Mouse (Mus musculus): ENCODE data around the gene Jdp2. TPM values are rescaled to one million over a fixed set of nuclear protein-coding genes. Genes with fewer than 3 reads are reported as not detected.
"Not testable (repeated sequence)": the region's sequence is repeated elsewhere in the genome, so short reads cannot be mapped to it uniquely, and the experiment has no call there.

The Jdp2 gene
- polyA plus RNA-seq, 1 experiment from 2014 or later, result 1.1 TPM

DNA sequence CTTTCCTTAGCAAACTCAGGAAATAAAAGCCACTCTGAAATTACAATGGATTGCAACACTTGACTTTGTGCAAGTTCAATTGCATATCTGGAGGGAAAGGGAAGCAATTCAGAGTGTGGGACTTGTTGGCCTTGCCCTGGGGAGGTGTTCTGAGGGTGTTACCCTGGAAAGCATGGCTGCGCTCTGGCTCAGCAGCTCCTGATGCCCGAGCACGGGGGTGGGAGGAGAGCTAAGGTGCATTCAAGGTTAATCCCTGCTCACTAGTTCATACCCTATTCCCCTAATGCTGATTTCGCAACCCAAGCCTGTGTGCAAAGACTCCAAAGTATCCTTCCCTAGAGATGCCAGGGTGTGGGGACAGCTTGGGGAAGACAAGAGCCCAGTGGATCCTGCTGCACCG lies 44.9 kb downstream of the Jdp2 start:
- no peak overlapping the region for H3K4me2 ChIP-seq (replicated peaks)
- H3K9me3 ChIP-seq (replicated peaks), result no peaks in the 10 kb centered on the region
- no peak overlapping the region for H3K27ac ChIP-seq
- no peak overlapping the region for H3K9ac ChIP-seq
- no peak for ATAC-seq (ENCODE audit: low FRiP score)
- peaks cover 3% of the 10 kb centered on the region; the same call in 1 of the 2 replicates for H3K4me1 ChIP-seq
- no peak overlapping the region for H3K4me3 ChIP-seq
- peaks cover 5% of the 10 kb centered on the region for H3K36me3 ChIP-seq
- no peaks in the 10 kb centered on the region for H3K27me3 ChIP-seq
- 86% methylated on average over 5 of the region's 5 CpGs for WGBS

- Histone ChIP-seq H3K4me1 (no peaks in the 10 kb centered on the region; the same call in 1 of the 2 replicates), H3K4me2 (replicated peaks) (no peak overlapping the region), H3K4me3 (no peak overlapping the region), H3K9ac (no peak overlapping the region), H3K9me3 (replicated peaks) (0 out of 2 replicates have a peak, but pooled peaks cover 2% of the 10 kb centered on the region), H3K27ac (no peak overlapping the region), H3K36me3 (no peaks in the 10 kb centered on the region), H3K27me3 (no peaks in the 10 kb centered on the region)
- WGBS, result 90% methylated on average over 4 of the region's 4 CpGs
- ATAC-seq (ENCODE audit: low FRiP score), result no peak
Observed at GRCm38 (mm10) chr12:85645664-85646063, 46.8 kb downstream of the Jdp2 start.

GRCm38 (mm10) chr12:85647346-85647745 lies 48.5 kb downstream of the Jdp2 start:
- H3K4me2 ChIP-seq (replicated peaks), result no peak overlapping the region
- ATAC-seq (ENCODE audit: low FRiP score), result no peak
- no peak overlapping the region for H3K4me3 ChIP-seq
- H3K9me3 ChIP-seq (replicated peaks), result 0 out of 2 replicates have a peak, but pooled peaks cover 6% of the 10 kb centered on the region
- no peaks in the 10 kb centered on the region for H3K27me3 ChIP-seq
- 42% methylated on average over 10 of the region's 10 CpGs for WGBS
- H3K27ac ChIP-seq, result no peak overlapping the region
- no peaks in the 10 kb centered on the region for H3K4me1 ChIP-seq
- H3K9ac ChIP-seq, result no peak overlapping the region
- no peaks in the 10 kb centered on the region for H3K36me3 ChIP-seq

DNA sequence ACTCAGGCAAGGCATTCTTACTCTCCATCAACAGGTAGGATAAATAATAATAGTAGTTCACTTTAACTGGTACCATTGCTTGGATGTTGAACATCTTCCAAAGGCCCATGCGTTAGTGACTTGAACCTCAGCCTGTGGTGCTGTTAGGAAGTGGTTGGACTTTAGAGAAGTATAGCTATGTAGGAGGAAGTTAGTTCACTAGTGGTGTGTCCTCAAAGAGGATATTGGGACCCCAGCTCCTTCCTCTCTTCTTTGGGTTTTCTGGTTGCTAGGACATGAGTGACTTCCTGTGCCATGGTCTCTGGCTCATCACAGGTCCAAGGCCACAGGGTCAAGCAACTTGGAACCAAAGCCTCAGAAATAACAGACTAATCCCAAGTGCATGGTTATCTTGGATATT lies 49.1 kb downstream of the Jdp2 start:
- no peak for ATAC-seq (ENCODE audit: low FRiP score)
- Histone ChIP-seq H3K9me3 (replicated peaks) (0 out of 2 replicates have a peak, but pooled peaks cover 6% of the 10 kb centered on the region), H3K27ac (no peak overlapping the region), H3K27me3 (no peaks in the 10 kb centered on the region), H3K4me3 (no peak overlapping the region), H3K4me1 (no peaks in the 10 kb centered on the region), H3K36me3 (no peaks in the 10 kb centered on the region), H3K9ac (no peak overlapping the region), H3K4me2 (replicated peaks) (no peak overlapping the region)
- 95% methylated on average over 1 of the region's 1 CpGs for WGBS

GRCm38 (mm10) chr12:85659319-85659718 lies 60.5 kb downstream of the Jdp2 start:
- H3K4me3 ChIP-seq, result no peak overlapping the region
- H3K9ac ChIP-seq, result no peak overlapping the region
- no peaks in the 10 kb centered on the region for H3K9me3 ChIP-seq (replicated peaks)
- H3K4me1 ChIP-seq, result no peaks in the 10 kb centered on the region
- H3K27me3 ChIP-seq, result no peaks in the 10 kb centered on the region
- ATAC-seq (ENCODE audit: low FRiP score), result no peak
- H3K4me2 ChIP-seq (replicated peaks), result no peak overlapping the region
- H3K27ac ChIP-seq, result no peak overlapping the region
- H3K36me3 ChIP-seq, result no peaks in the 10 kb centered on the region
- 41% methylated on average over 2 of the region's 2 CpGs for WGBS

DNA sequence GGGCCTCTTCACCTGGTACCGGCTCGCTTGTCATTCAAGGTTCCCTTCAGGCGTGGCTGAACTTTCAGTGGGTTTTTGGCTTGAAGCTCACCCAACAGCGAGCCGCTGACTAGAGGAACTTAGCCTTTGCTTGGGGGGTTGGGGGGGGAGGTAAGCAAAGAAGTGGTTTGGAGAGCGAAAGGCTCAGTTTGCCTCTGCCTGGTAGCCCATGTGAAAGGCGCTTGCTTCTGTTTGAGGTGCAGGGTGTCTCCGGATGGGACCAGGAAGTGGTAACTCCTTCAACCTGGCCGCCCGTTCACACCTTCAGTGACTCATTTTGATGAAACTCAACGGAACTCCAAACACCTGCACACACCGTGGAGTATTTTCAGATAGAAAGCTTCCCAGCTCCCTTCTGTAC lies 62.0 kb downstream of the Jdp2 start:
- ATAC-seq (ENCODE audit: low FRiP score), result no peak
- no peak overlapping the region for H3K4me2 ChIP-seq (replicated peaks)
- no peaks in the 10 kb centered on the region for H3K27me3 ChIP-seq
- no peaks in the 10 kb centered on the region for H3K9me3 ChIP-seq (replicated peaks)
- H3K4me1 ChIP-seq, result no peaks in the 10 kb centered on the region
- H3K9ac ChIP-seq, result no peak overlapping the region
- no peak overlapping the region for H3K27ac ChIP-seq
- WGBS, result 91% methylated on average over 12 of the region's 12 CpGs
- no peak overlapping the region for H3K4me3 ChIP-seq
- H3K36me3 ChIP-seq, result no peaks in the 10 kb centered on the region

- not testable (repeated sequence) for H3K4me1 ChIP-seq; H3K4me3 ChIP-seq; H3K4me2 ChIP-seq (replicated peaks); ATAC-seq (ENCODE audit: low FRiP score); H3K9ac ChIP-seq; H3K27me3 ChIP-seq; H3K27ac ChIP-seq; H3K9me3 ChIP-seq (replicated peaks); H3K36me3 ChIP-seq
- WGBS, result 86% methylated on average over 8 of the region's 8 CpGs
Observed at GRCm38 (mm10) chr12:85662232-85662631, 63.4 kb downstream of the Jdp2 start.

DNA sequence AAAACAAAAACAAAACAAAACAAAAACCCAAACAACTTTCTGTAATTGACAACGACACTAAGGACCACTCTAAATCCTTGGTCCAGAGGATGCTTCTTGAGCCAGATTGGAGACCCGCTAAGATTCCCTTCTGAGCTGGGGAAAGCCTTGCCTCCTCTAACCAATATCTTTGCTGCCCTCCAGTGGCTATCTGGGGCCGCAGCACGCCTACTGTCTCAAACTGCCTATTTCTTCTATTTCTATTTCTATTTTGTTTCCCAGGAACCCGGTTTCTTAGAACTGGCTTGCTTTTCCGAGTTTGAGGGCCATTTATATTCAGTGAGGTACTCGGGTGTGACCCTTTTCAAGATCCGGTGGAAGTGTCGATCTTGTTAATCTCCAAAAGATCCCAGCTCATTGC lies 64.1 kb downstream of the Jdp2 start:
- H3K9ac ChIP-seq, result no peak overlapping the region
- no peaks in the 10 kb centered on the region for H3K9me3 ChIP-seq (replicated peaks)
- no peaks in the 10 kb centered on the region for H3K27me3 ChIP-seq
- H3K36me3 ChIP-seq, result no peaks in the 10 kb centered on the region
- H3K27ac ChIP-seq, result no peak overlapping the region
- no peak overlapping the region for H3K4me3 ChIP-seq
- H3K4me2 ChIP-seq (replicated peaks), result no peak overlapping the region; the same call in 1 of the 2 replicates
- ATAC-seq (ENCODE audit: low FRiP score), result no peak
- WGBS, result 14% methylated on average over 9 of the region's 9 CpGs
- no peaks in the 10 kb centered on the region for H3K4me1 ChIP-seq

GRCm38 (mm10) chr12:85666112-85666511 lies 67.3 kb downstream of the Jdp2 start:
- Histone ChIP-seq H3K27ac (no peak overlapping the region), H3K9me3 (replicated peaks) (no peaks in the 10 kb centered on the region), H3K4me2 (replicated peaks) (no peak overlapping the region), H3K9ac (no peak overlapping the region), H3K27me3 (no peaks in the 10 kb centered on the region), H3K4me3 (no peak overlapping the region), H3K4me1 (0 out of 2 replicates have a peak, but pooled peaks cover 2% of the 10 kb centered on the region), H3K36me3 (no peaks in the 10 kb centered on the region)
- ATAC-seq (ENCODE audit: low FRiP score), result no peak
- 88% methylated on average over 8 of the region's 8 CpGs for WGBS

DNA sequence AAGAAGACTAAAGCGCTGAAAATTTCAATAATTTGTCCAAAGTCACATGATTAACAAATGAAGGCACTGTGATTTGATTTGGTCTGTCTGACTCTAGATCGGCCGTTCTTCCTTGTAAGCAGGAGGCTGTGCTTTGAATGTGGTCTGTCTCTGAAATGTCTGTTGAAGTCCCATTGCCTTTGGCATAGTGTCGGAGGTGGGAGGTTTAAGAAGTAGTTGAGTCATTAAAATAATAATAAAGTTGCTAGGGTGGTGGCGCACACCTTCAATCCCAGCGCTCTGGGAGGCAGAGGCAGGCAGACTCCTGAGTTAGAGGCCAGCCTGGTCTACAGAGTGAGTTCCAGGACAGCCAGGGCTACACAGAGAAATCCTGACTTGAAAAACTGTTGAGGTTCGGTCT lies 68.2 kb downstream of the Jdp2 start:
- Histone ChIP-seq H3K9ac (no peak overlapping the region), H3K4me2 (replicated peaks) (no peak overlapping the region), H3K36me3 (no peaks in the 10 kb centered on the region), H3K27me3 (no peaks in the 10 kb centered on the region), H3K4me1 (0 out of 2 replicates have a peak, but pooled peaks cover 2% of the 10 kb centered on the region), H3K4me3 (no peak overlapping the region), H3K9me3 (replicated peaks) (no peaks in the 10 kb centered on the region), H3K27ac (no peak overlapping the region)
- WGBS, result 94% methylated on average over 7 of the region's 7 CpGs
- ATAC-seq (ENCODE audit: low FRiP score), result no peak

DNA sequence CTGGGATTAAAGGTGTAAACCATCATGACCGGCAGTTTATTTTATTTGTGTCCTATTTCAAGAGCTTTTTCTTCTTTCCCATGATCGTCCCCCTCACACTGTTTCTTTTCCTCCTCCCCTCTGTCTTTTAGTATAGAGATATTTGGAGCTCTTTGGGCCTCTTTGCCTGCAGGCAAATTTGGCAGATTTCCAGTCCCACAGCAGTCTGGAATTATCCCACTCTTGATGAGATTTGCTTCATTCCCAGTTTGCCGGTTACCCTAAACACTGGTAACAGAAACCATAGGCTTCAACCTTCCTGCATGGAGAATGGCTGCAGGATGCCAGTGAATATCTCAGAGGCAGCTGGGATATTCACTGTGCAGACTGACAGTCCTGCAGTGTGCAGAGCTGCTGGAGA lies 69.9 kb downstream of the Jdp2 start:
- Histone ChIP-seq H3K9ac (no peak overlapping the region), H3K9me3 (replicated peaks) (no peaks in the 10 kb centered on the region), H3K27ac (no peak overlapping the region), H3K36me3 (no peaks in the 10 kb centered on the region), H3K27me3 (no peaks in the 10 kb centered on the region), H3K4me1 (0 out of 2 replicates have a peak, but pooled peaks cover 2% of the 10 kb centered on the region), H3K4me2 (replicated peaks) (no peak overlapping the region), H3K4me3 (no peak overlapping the region)
- ATAC-seq (ENCODE audit: low FRiP score), result no peak
- 79% methylated on average over 3 of the region's 3 CpGs for WGBS

DNA sequence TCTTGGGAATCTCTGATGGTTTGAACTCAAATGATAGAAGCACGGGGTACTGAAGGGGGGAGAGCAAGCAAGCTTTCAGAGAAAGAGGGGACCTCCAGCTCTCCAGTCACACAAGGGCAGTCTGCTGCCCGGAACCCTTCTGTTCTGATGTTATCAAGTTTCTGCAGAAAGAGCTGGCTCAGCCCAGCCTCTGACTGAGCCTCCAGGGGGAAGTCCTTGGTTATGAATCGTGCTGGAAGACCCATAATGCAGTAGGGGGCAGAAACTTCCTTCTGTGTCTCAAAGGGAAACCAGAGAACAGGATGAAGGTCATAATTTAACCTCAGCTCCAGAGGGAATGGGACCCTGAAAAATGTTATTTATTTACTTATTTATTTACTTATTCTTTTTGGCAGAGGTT lies 71.3 kb downstream of the Jdp2 start:
- no peak overlapping the region for H3K27ac ChIP-seq
- 74% methylated on average over 3 of the region's 3 CpGs for WGBS

DNA sequence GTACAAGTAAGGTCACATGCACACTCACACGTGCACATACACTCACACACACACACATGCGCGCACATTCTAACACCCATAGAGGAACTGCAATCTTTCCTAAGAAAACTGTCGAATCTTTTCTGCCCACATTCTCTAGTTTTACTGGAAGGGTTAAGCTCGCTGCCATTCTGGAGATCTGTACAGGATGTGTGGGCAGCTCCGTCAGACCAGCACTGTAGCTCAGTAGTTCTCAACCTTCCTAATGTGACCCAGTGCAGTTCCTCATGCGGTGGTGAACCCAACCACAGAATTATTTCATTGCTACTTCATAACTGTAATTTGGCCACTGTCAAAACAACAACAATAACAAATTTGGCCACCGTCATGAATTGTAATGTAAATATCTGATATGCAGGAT lies 75.1 kb downstream of the Jdp2 start:
- no peak overlapping the region for H3K4me2 ChIP-seq (replicated peaks)
- H3K4me3 ChIP-seq, result no peak overlapping the region
- WGBS, result 92% methylated on average over 8 of the region's 8 CpGs
- no peaks in the 10 kb centered on the region for H3K27me3 ChIP-seq
- no peak overlapping the region for H3K27ac ChIP-seq
- no peak overlapping the region for H3K9ac ChIP-seq
- 0 out of 2 replicates have a peak, but pooled peaks cover 6% of the 10 kb centered on the region for H3K9me3 ChIP-seq (replicated peaks)
- no peak for ATAC-seq (ENCODE audit: low FRiP score)
- H3K4me1 ChIP-seq, result 0 out of 2 replicates have a peak, but pooled peaks cover under 1% of the 10 kb centered on the region
- H3K36me3 ChIP-seq, result no peaks in the 10 kb centered on the region

More for the DNA sequence above, 71.3 kb downstream of the Jdp2 start:
- no peak for ATAC-seq (ENCODE audit: low FRiP score)
- Histone ChIP-seq H3K4me3 (no peak overlapping the region), H3K9me3 (replicated peaks) (no peaks in the 10 kb centered on the region), H3K4me1 (0 out of 2 replicates have a peak, but pooled peaks cover 2% of the 10 kb centered on the region), H3K36me3 (no peaks in the 10 kb centered on the region), H3K27me3 (no peaks in the 10 kb centered on the region), H3K9ac (no peak overlapping the region), H3K4me2 (replicated peaks) (no peak overlapping the region)
